Mouse (Mus musculus): ENCODE data around the gene Plscr3. TPM values are rescaled to one million over a fixed set of nuclear protein-coding genes. Genes with fewer than 3 reads are reported as not detected.

The Plscr3 gene
- polyA plus RNA-seq, 1 experiment, result 35.4 TPM

GRCm38 (mm10) chr11:69891482-69891881 lies 45.3 kb downstream of the Plscr3 start:
- H3K27ac ChIP-seq (ENCODE audit: insufficient read depth, low read length), result no peak overlapping the region
- WGBS, result 86% methylated on average over 4 of the region's 4 CpGs
- no peak overlapping the region for H3K4me3 ChIP-seq (ENCODE audit: extremely low read depth, insufficient read depth, insufficient read length)
- no peak for DNase-seq (ENCODE audit: low read depth in 1 of 2, low spot score in 2 of 2)
- H3K27me3 ChIP-seq (ENCODE audit: control insufficient read depth, insufficient read depth, low read length), result no peaks in the 10 kb centered on the region
- TF ChIP-seq CTCF (IDR thresholded peaks at IDR 0.05; ENCODE audit: extremely low read depth, insufficient read depth, insufficient read length, insufficient replicate concordance) (no peak), POLR2A (IDR thresholded peaks at IDR 0.05; ENCODE audit: low read depth, low read length) (no peak)
- peaks cover 11% of the 10 kb centered on the region; the same call in 1 of the 2 replicates for H3K4me1 ChIP-seq (ENCODE audit: control insufficient read depth, insufficient read depth, insufficient read length)
- H3K36me3 ChIP-seq (ENCODE audit: control insufficient read depth, insufficient read depth, low read length), result peaks cover 25% of the 10 kb centered on the region

- DNase-seq (ENCODE audit: low read depth in 1 of 2, low spot score in 2 of 2), result peak; percentile 65 to 87
- Histone ChIP-seq H3K4me1 (ENCODE audit: control insufficient read depth, insufficient read depth, insufficient read length) (peaks cover 11% of the 10 kb centered on the region; the same call in 1 of the 2 replicates), H3K36me3 (ENCODE audit: control insufficient read depth, insufficient read depth, low read length) (peaks cover 14% of the 10 kb centered on the region), H3K4me3 (ENCODE audit: extremely low read depth, insufficient read depth, insufficient read length) (peak overlapping the region; percentile 70), H3K27ac (ENCODE audit: insufficient read depth, low read length) (peak overlapping the region; percentile 98), H3K27me3 (ENCODE audit: control insufficient read depth, insufficient read depth, low read length) (no peaks in the 10 kb centered on the region)
- 4% methylated on average over 5 of the region's 5 CpGs for WGBS
- TF ChIP-seq CTCF (IDR thresholded peaks at IDR 0.05; ENCODE audit: extremely low read depth, insufficient read depth, insufficient read length, insufficient replicate concordance) (no peak), POLR2A (IDR thresholded peaks at IDR 0.05; ENCODE audit: low read depth, low read length) (no peak; the same call in 1 of the 2 replicates)
Measured at GRCm38 (mm10) chr11:69894671-69895070, 48.5 kb downstream of the Plscr3 start.

- peak within 1 kb of the TSS; percentile 98 for H3K27ac ChIP-seq (ENCODE audit: insufficient read depth, low read length)
- peaks cover 8% of the 10 kb centered on the region for H3K36me3 ChIP-seq (ENCODE audit: control insufficient read depth, insufficient read depth, low read length)
- H3K4me3 ChIP-seq (ENCODE audit: extremely low read depth, insufficient read depth, insufficient read length), result peak within 1 kb of the TSS; percentile 70
- no peak; the same call in 1 of the 2 replicates for TF ChIP-seq POLR2A (IDR thresholded peaks at IDR 0.05; ENCODE audit: low read depth, low read length)
- no peak for TF ChIP-seq CTCF (IDR thresholded peaks at IDR 0.05; ENCODE audit: extremely low read depth, insufficient read depth, insufficient read length, insufficient replicate concordance)
- peaks cover 11% of the 10 kb centered on the region; the same call in 1 of the 2 replicates for H3K4me1 ChIP-seq (ENCODE audit: control insufficient read depth, insufficient read depth, insufficient read length)
- H3K27me3 ChIP-seq (ENCODE audit: control insufficient read depth, insufficient read depth, low read length), result no peaks in the 10 kb centered on the region
- 6% methylated on average over 4 of the region's 4 CpGs for WGBS
- peak in 1 of 2 experiments; percentile 62 for DNase-seq (ENCODE audit: low read depth in 1 of 2, low spot score in 2 of 2)
Measured at GRCm38 (mm10) chr11:69895291-69895690, 49.1 kb downstream of the Plscr3 start, which contains the start of gene Acap1. Gene Acap1 (minus strand): TSS chr11:69895539.

GRCm38 (mm10) chr11:69899870-69900269 lies 53.7 kb downstream of the Plscr3 start:
- 52% methylated on average over 4 of the region's 4 CpGs for WGBS
- peaks cover 8% of the 10 kb centered on the region for H3K36me3 ChIP-seq (ENCODE audit: control insufficient read depth, insufficient read depth, low read length)
- no peak overlapping the region for H3K4me3 ChIP-seq (ENCODE audit: extremely low read depth, insufficient read depth, insufficient read length)
- H3K4me1 ChIP-seq (ENCODE audit: control insufficient read depth, insufficient read depth, insufficient read length), result peaks cover 7% of the 10 kb centered on the region; the same call in 1 of the 2 replicates
- H3K27ac ChIP-seq (ENCODE audit: insufficient read depth, low read length), result no peak overlapping the region
- DNase-seq (ENCODE audit: low read depth in 1 of 2, low spot score in 2 of 2), result no peak
- TF ChIP-seq POLR2A (IDR thresholded peaks at IDR 0.05; ENCODE audit: low read depth, low read length) (no peak), CTCF (IDR thresholded peaks at IDR 0.05; ENCODE audit: extremely low read depth, insufficient read depth, insufficient read length, insufficient replicate concordance) (no peak)
- no peaks in the 10 kb centered on the region for H3K27me3 ChIP-seq (ENCODE audit: control insufficient read depth, insufficient read depth, low read length)

- TF ChIP-seq POLR2A (IDR thresholded peaks at IDR 0.05; ENCODE audit: low read depth, low read length) (peak; percentile 44), CTCF (IDR thresholded peaks at IDR 0.05; ENCODE audit: extremely low read depth, insufficient read depth, insufficient read length, insufficient replicate concordance) (no peak)
- peaks cover 10% of the 10 kb centered on the region for H3K36me3 ChIP-seq (ENCODE audit: control insufficient read depth, insufficient read depth, low read length)
- H3K27me3 ChIP-seq (ENCODE audit: control insufficient read depth, insufficient read depth, low read length), result no peaks in the 10 kb centered on the region
- H3K27ac ChIP-seq (ENCODE audit: insufficient read depth, low read length), result peak within 1 kb of the TSS; percentile 88
- 1% methylated on average over 38 of the region's 38 CpGs for WGBS
- peak; percentile 88 to 92 for DNase-seq (ENCODE audit: low read depth in 1 of 2, low spot score in 2 of 2)
- H3K4me1 ChIP-seq (ENCODE audit: control insufficient read depth, insufficient read depth, insufficient read length), result peaks cover 5% of the 10 kb centered on the region; the same call in 1 of the 2 replicates
- peak within 1 kb of the TSS; percentile 57 for H3K4me3 ChIP-seq (ENCODE audit: extremely low read depth, insufficient read depth, insufficient read length)
Measured at GRCm38 (mm10) chr11:69900471-69901405, 54.6 kb downstream of the Plscr3 start, which contains the start of the genes 2810408A11Rik and Neurl4. Gene 2810408A11Rik (minus strand): TSS chr11:69900987. Gene Neurl4 (plus strand): TSS chr11:69901072.

GRCm38 (mm10) chr11:69901406-69901846 lies 55.2 kb downstream of the Plscr3 start:
- H3K4me3 ChIP-seq (ENCODE audit: extremely low read depth, insufficient read depth, insufficient read length), result peak overlapping the region; percentile 57

More at GRCm38 (mm10) chr11:69901406-69901846, 55.2 kb downstream of the Plscr3 start:
- TF ChIP-seq CTCF (IDR thresholded peaks at IDR 0.05; ENCODE audit: extremely low read depth, insufficient read depth, insufficient read length, insufficient replicate concordance) (no peak), POLR2A (IDR thresholded peaks at IDR 0.05; ENCODE audit: low read depth, low read length) (peak; percentile 45; the same call in 1 of the 2 replicates)
- Histone ChIP-seq H3K27ac (ENCODE audit: insufficient read depth, low read length) (peak overlapping the region; percentile 78), H3K4me1 (ENCODE audit: control insufficient read depth, insufficient read depth, insufficient read length) (peaks cover 2% of the 10 kb centered on the region; the same call in 1 of the 2 replicates), H3K36me3 (ENCODE audit: control insufficient read depth, insufficient read depth, low read length) (peaks cover 16% of the 10 kb centered on the region), H3K27me3 (ENCODE audit: control insufficient read depth, insufficient read depth, low read length) (no peaks in the 10 kb centered on the region)
- WGBS, result under 1% methylated on average over 42 of the region's 42 CpGs
- peak; percentile 88 to 91 for DNase-seq (ENCODE audit: low read depth in 1 of 2, low spot score in 2 of 2)

Other genes with a start within 250 kb of the Plscr3 start
- 10.7 and 11.2 TPM in 2 replicates for gene Atp1b2, start 240.4 kb upstream of the Plscr3 start, polyA plus RNA-seq (2012; rRNA removed)
- not detected in 2 replicates for gene Shbg, start 228.5 kb upstream of the Plscr3 start, polyA plus RNA-seq (2012; rRNA removed)
- 1.1 and 1.4 TPM in 2 replicates for gene Sat2, start 224.4 kb upstream of the Plscr3 start, polyA plus RNA-seq (2012; rRNA removed)
- 40.9 and 41.6 TPM in 2 replicates for gene Fxr2, start 213.4 kb upstream of the Plscr3 start, polyA plus RNA-seq (2012; rRNA removed)
- 0.09 and 0.35 TPM in 2 replicates for gene Sox15, start 191.1 kb upstream of the Plscr3 start, polyA plus RNA-seq (2012; rRNA removed)
- gene Mpdu1, start 183.7 kb upstream of the Plscr3 start, polyA plus RNA-seq (2012; rRNA removed), result 63.6 and 74.2 TPM in 2 replicates
- gene Cd68, start 180.2 kb upstream of the Plscr3 start, polyA plus RNA-seq (2012; rRNA removed), result 103 and 114 TPM in 2 replicates
- gene Eif4a1, start 174.0 kb upstream of the Plscr3 start, polyA plus RNA-seq (2012; rRNA removed), result 172 and 196 TPM in 2 replicates
- 32.6 and 36.1 TPM in 2 replicates for gene Senp3, start 164.3 kb upstream of the Plscr3 start, polyA plus RNA-seq (2012; rRNA removed)
- 4.6 and 4.9 TPM in 2 replicates for gene Tnfsf13, start 160.6 kb upstream of the Plscr3 start, polyA plus RNA-seq (2012; rRNA removed)
- gene Tnfsf12, start 150.5 kb upstream of the Plscr3 start, polyA plus RNA-seq (2012; rRNA removed), result 23.9 and 26.6 TPM in 2 replicates
- 4.8 and 5.0 TPM in 2 replicates for gene Tnfsfm13, start 150.3 kb upstream of the Plscr3 start, polyA plus RNA-seq (2012; rRNA removed)
- gene Polr2a, start 87.7 kb upstream of the Plscr3 start, polyA plus RNA-seq (2012; rRNA removed), result 43.8 and 45.4 TPM in 2 replicates
- not detected in 2 replicates for gene Slc35g3, start 84.4 kb upstream of the Plscr3 start, polyA plus RNA-seq (2012; rRNA removed)
- 28.4 and 37.0 TPM in 2 replicates for gene Zbtb4, start 80.5 kb upstream of the Plscr3 start, polyA plus RNA-seq (2012; rRNA removed)
- 7.1 and 8.4 TPM in 2 replicates for gene Chrnb1, start 50.4 kb upstream of the Plscr3 start, polyA plus RNA-seq (2012; rRNA removed)
- gene Fgf11, start 44.5 kb upstream of the Plscr3 start, polyA plus RNA-seq (2012; rRNA removed), result 1.1 and 1.2 TPM in 2 replicates
- gene Tmem102, start 40.8 kb upstream of the Plscr3 start, polyA plus RNA-seq (2012; rRNA removed), result 0.23 and 0.31 TPM in 2 replicates
- not detected in 2 replicates for gene Gm39566, start 31.1 kb upstream of the Plscr3 start, polyA plus RNA-seq (2012; rRNA removed)
- gene Spem2, start 27.9 kb upstream of the Plscr3 start, polyA plus RNA-seq (2012; rRNA removed), result not detected in 2 replicates
- gene Spem1, start 24.2 kb upstream of the Plscr3 start, polyA plus RNA-seq (2012; rRNA removed), result not detected in 2 replicates
- gene Nlgn2, start 8.6 kb upstream of the Plscr3 start, polyA plus RNA-seq (2012; rRNA removed), result 9.1 and 10.2 TPM in 2 replicates
- gene Tmem256, start 7.9 kb upstream of the Plscr3 start, polyA plus RNA-seq (2012; rRNA removed), result 93.7 and 99.0 TPM in 2 replicates
- 0.85 and 1.2 TPM in 2 replicates for gene Tnk1, start 12.4 kb downstream of the Plscr3 start, polyA plus RNA-seq (2012; rRNA removed)
- gene Tmem95, start 31.6 kb downstream of the Plscr3 start, polyA plus RNA-seq (2012; rRNA removed), result not detected in 2 replicates
- gene Kctd11, start 35.0 kb downstream of the Plscr3 start, polyA plus RNA-seq (2012; rRNA removed), result 3.6 TPM in 2 replicates
- gene Acap1, start 49.2 kb downstream of the Plscr3 start, polyA plus RNA-seq (2012; rRNA removed), result 142 and 162 TPM in 2 replicates
- 0.48 and 0.51 TPM in 2 replicates for gene 2810408A11Rik, start 54.6 kb downstream of the Plscr3 start, polyA plus RNA-seq (2012; rRNA removed)
- gene Neurl4, start 54.7 kb downstream of the Plscr3 start, polyA plus RNA-seq (2012; rRNA removed), result 43.3 and 45.2 TPM in 2 replicates
- 119 and 145 TPM in 2 replicates for gene Gps2, start 67.5 kb downstream of the Plscr3 start, polyA plus RNA-seq (2012; rRNA removed)
- gene Eif5a, start 75.6 kb downstream of the Plscr3 start, polyA plus RNA-seq (2012; rRNA removed), result 219 and 257 TPM in 2 replicates
- 0.36 TPM in 2 replicates for gene Ybx2, start 89.4 kb downstream of the Plscr3 start, polyA plus RNA-seq (2012; rRNA removed)
- 6.1 and 6.2 TPM in 2 replicates for gene Slc2a4, start 101.8 kb downstream of the Plscr3 start, polyA plus RNA-seq (2012; rRNA removed)
- gene Cldn7, start 118.4 kb downstream of the Plscr3 start, polyA plus RNA-seq (2012; rRNA removed), result 1.2 and 2.0 TPM in 2 replicates
- 75.8 and 87.9 TPM in 2 replicates for gene Ctdnep1, start 134.8 kb downstream of the Plscr3 start, polyA plus RNA-seq (2012; rRNA removed)
- 32.5 and 33.3 TPM in 2 replicates for gene Elp5, start 136.1 kb downstream of the Plscr3 start, polyA plus RNA-seq (2012; rRNA removed)
- 235 and 251 TPM in 2 replicates for gene Gabarap, start 144.8 kb downstream of the Plscr3 start, polyA plus RNA-seq (2012; rRNA removed)
- gene Phf23, start 149.4 kb downstream of the Plscr3 start, polyA plus RNA-seq (2012; rRNA removed), result 13.8 and 21.4 TPM in 2 replicates
- gene Dvl2, start 154.2 kb downstream of the Plscr3 start, polyA plus RNA-seq (2012; rRNA removed), result 21.4 and 22.3 TPM in 2 replicates
- 29.5 and 37.0 TPM in 2 replicates for gene Acadvl, start 169.0 kb downstream of the Plscr3 start, polyA plus RNA-seq (2012; rRNA removed)
- 10.3 and 13.3 TPM in 2 replicates for gene Dlg4, start 170.6 kb downstream of the Plscr3 start, polyA plus RNA-seq (2012; rRNA removed)
- gene Asgr1, start 207.7 kb downstream of the Plscr3 start, polyA plus RNA-seq (2012; rRNA removed), result 0.09 TPM in 1 of 2 replicates, not detected in the other
- gene Asgr2, start 246.3 kb downstream of the Plscr3 start, polyA plus RNA-seq (2012; rRNA removed), result 0.45 and 0.51 TPM in 2 replicates

Measured in spleen, adult 2 months (tissue).